Mouse (Mus musculus): ENCODE measurements at regions not wholly inside any gene's neighbourhood (a gene's known extent, or its start where the extent isn't known, plus 50 kb on each side); places are given as distances from the start of the nearest gene placed in this dataset.

DNA sequence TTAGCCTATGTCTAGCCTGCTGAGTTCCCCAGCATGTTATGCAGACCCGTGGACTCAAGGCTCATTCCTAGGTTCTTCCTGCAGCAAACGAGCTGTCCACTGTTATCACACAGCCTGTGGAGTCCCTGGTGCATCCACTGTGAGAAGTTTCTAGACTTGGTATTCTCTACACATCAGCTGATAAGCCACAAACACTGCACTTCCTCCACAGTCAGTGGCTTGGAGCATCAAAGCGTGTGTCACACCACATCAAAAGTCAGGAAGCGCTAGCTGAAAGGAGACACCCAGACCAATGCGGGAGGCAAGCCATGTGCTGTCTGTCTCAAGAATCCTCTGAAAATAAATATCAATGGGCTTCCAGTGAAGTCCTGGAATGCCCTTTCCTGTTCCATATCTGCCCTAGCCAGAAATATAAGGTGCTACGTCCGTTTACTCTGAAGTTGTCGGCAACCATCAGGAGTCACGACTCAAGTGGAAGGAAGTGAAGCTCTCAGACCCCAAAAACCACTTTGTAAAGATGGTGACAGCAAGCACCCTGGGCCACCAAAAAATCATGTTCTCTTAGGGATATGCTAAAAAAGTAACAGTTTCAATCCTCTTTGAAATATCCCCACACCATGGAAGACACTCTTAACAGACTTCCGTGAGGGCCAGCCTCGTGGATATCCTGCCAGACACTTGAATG, 227.7 kb downstream of the Adgrl2 start:
- DNase-seq = peak; percentile 56

DNA sequence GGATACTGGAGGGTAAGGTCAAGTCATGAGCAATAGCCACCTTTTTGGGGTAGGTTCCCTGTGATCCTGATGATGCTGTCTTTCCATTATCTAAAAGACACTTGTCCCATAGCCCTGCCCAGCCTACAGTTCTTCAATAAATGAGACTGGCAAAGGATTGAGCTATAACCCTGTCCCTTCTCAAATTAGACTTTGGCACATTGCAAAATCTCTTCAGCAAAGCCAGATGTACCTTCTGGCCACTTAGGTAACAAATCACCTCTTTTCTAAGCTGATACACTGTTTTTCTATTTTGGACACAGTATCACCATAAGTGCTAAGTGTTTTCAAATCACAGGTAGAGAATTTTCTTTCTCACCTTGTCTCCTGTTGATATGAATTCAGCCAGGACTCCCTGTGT, 228.8 kb downstream of the Adgrl2 start:
- no peak for DNase-seq

DNA sequence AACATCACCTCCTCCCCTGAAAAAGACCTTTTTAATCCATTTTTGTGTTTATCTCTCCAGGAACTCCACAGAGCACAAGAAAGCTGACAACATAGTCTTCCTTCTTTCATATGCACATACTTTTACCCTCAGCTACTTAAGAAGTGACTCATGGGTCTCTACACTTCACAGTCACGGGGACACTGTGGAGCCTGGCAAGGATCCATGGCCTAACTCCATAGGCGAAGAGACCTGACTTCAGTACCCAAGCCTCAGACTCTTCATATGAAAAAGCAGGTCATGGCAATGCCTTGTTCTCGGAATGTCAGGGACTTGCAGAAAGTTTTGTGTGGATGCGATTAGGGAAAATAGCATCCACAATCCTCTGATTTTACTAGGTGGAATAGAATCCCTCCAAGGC, 230.9 kb downstream of the Adgrl2 start:
- DNase-seq = no peak

DNA sequence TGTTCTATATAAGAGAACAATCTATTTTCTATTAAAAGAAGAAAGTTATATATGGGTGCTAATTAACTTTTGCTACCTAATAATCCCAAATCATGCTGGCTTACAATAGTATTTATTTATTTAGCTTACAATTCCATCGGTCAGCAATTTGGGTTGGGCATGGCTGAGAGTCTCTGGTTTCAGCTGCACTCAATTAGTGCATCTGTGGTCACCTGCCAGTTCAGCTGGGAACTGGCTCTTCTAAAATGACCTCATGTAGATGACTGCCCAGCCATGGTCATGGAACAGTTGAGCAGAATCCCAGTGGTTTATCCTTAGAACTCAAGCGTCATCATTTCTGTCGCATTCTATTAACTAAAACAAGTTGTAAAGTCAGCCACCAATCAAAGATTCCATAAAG, 244.1 kb downstream of the Adgrl2 start:
- DNase-seq = no peak

DNA sequence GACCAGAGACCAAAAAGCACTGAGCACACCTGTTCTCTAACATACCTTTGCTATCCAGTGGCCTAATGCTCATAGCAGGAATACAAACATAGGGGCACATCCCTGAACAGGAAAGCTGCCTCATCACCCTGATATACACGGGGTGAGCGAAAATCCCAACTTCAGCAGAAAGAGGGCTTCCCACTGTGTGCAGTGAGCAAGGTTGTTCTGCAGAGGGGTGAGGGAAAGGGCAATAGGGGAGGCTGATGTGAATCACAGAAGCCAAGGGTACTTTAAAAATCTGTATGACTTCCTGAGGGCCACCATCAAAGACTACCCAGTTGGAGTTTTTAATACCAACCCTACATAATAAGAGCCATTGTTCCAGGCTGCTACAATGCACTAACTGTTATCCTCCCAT, 245.7 kb downstream of the Adgrl2 start:
- DNase-seq = no peak

DNA sequence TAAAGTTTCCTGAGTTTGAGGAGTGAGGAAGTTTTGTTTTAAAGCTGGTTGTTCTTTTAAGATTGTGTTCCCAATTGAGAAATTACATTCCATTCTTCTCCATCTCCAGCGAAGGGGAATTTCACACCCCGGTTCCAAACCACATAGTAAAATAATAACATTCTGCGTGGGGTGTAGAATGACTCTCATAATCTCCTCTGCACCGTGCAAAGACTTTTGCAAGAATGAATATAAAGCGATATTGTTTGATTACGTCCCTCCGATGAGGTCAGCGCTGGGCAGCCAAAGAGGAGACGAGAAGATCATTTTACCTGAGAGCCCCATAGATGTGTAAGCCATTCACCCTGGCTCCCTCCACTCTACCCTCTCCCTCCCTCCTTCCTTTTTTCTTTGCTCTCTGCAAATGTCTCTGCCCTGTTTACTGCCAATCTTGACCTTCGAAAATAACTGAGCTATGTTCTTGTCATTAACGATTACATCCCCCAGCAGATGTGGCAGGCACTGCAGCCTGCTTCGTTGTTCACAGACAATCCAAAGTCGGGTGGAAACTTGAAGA, 256.1 kb downstream of the Adgrl2 start:
- DNase-seq = no peak

DNA sequence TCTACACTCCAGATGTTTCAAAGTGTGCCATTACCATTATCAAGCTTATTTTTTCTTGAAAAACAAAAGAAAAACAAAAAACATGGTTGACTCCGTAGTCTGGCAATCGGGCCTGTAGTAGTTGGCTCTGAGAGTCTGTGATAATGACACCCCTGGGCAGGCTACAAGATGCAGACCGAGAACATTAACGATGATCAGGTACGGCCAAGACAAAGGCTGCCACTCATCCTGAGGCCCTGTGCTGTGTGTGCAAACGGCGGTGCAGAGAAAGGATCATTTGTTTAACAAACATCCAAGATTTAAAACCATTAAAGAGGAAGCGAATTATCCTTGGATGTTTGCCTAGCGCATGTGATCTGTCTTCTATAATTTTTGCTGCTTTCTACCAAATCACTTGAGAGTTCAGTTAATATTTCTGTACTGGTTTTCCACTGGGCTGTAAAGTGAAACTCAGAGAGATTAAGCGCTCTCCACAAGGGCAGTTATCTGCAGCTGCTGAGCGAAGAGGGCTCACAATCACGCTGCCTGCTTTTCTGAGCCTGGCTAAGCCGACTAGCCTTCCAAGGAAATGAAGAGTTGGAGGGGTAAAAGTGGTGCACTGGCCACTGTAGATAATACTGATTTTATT, 257.0 kb downstream of the Adgrl2 start:
- DNase-seq = no peak

DNA sequence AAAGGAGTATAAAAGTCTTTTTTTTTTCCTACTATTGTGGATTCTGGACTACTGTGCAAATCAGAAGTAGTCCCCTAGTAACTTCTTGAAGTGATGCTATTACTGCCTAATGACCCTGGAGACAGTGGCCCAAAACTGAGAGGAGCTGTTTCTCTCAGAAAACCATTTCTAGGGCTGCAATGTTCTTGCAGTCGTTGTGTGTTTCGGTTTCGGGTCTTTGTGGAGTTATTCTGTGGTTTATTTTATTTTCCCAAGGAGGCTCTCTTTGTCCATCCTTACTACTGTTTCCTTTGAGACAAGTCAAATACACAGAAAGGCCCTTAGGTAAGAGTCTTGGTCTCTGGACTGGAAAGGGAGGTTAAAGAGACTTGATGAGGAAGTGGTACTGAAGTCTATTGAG, 258.9 kb downstream of the Adgrl2 start:
- no peak for DNase-seq

DNA sequence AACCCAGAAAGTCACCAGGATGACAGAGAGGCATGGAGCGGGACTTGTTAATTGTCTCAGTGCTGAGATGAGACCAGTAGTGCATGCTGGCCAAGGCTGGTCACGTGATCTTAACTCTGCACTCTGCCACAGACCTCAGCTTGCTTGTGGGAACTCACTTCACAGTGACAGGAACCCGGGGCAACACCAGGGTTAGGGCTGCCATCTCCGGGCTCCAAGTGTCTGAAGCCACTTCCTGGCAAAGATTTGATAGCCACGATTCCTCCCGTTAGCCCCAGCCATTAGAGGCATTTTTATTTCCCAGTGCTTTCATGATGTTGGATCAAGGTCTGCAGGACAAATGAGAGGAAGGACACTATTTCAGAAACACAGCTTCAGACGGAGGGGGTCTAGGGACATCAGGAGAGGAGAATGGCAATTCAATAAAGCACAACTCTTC, 261.1 kb downstream of the Adgrl2 start:
- peak; percentile 42 for DNase-seq

DNA sequence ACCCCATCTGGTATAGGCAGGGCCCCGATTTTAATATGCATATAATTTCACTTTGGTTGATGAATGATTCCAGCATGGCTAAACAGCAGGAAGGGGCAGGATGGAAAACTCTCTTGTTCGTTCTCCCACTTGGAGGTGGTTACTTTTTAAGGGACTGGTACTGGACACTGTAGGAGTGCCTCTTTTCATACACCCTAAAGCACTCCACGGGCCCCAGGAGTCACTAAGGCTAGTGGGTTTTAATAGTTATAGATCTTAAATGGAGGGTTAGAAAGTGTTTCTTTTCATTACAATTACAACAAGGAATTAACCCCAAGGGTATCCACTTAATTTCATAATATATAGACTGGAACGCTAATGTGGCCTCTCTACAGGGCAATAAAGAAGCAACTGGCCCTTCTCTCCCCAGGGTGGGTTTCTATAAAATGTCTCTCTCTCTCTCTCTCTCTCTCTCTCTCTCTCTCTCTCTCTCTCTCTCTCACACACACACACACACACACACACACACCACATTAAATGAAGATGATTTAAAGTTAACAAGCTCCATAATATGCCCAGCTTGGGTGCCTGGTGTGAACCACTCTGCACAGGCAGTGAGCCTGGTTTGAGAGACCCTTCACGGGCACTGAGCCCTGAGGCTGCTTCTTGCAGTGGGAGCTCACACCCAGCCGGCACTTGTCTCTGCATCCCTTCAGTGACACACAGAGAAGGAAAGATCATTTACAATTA, 261.7 kb downstream of the Adgrl2 start:
- no peak for DNase-seq

DNA sequence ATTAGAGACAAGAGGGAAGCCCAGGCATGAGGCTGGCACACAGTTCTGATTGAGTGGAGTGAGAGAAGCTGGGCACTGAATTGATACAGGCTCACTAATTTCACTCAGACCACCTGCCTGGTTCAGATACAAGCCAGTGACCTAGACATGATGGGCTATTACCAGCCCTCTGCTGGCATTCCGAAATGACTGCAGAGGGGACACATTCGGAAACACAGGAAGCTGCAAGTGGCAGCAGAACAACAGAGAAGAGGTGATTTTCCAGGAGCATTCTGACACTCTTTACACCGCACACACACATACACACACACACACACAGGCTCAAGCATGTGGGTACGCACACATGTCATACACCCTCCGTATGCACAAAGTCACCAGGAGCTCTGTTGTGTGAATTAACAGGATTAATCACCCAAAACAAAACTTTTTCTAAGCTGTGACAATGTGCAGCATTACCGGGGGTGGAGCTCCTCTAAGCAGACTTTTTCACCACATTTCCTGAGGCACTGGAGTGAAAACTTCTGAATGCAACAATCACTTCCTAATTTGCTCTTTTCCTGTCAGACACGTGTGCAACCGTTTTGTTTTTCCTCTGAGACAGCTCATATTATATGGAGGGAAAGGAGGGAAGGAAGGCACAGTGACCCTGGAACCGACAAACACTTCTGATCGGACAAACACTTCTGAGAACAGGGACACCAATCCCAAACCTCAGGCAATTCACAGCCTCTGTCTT, 263.6 kb downstream of the Adgrl2 start:
- no peak for DNase-seq

DNA sequence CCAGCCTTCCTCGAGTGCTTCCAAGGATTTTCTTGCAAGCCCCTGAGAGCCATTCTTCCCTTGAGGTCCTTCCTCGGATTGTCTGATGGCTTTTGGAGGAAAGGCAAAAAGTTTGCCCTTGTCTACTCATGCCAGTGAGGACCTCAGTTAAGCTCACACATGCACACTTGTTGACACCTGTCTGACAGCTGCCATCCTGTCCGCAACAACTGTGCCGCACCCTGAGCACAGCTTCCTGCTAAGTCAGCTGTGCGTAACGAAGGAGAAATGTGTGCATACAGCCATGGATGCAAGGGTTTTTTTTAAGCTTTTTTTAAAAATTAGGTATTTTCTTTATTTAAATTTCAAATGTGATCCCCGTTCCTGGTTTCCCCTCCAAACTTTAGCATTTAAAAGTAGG, 293.8 kb downstream of the Adgrl2 start:
- no peak for DNase-seq

DNA sequence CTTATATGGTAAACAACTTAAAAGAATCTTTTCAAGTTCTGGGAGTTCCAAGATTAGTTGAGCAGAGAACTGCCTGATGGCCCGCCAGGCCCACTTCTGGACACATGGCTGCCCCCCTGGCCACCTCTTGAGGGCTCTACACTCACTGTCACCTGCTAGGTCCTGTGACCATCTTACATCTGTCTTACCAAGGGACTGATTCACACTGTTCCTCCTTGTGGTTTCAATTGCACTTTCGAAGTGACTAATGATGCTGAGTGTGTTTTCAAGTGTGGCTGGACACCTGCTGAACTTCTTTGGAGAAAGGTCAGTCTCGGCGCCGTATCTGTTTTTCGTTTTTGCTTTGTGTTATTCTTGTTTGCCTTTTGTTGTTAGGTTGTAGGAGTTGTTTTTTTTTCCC, 294.9 kb downstream of the Adgrl2 start:
- DNase-seq = no peak

DNA sequence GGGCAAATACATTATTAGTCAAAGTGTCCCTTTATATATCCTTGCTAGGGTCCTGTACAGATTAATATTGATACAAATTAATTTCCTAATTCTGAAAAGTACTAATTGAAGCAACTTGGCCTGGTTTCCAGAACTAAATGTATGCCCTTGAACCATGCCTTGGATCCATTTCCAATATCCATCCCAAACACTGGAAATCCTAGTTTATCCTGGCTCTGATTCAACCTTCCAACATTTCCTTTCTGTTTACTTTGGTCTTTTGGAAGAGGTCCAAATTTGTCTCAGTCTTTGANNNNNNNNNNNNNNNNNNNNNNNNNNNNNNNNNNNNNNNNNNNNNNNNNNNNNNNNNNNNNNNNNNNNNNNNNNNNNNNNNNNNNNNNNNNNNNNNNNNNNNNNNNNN, 307.2 kb downstream of the Adgrl2 start:
- DNase-seq = peak; percentile 4

DNA sequence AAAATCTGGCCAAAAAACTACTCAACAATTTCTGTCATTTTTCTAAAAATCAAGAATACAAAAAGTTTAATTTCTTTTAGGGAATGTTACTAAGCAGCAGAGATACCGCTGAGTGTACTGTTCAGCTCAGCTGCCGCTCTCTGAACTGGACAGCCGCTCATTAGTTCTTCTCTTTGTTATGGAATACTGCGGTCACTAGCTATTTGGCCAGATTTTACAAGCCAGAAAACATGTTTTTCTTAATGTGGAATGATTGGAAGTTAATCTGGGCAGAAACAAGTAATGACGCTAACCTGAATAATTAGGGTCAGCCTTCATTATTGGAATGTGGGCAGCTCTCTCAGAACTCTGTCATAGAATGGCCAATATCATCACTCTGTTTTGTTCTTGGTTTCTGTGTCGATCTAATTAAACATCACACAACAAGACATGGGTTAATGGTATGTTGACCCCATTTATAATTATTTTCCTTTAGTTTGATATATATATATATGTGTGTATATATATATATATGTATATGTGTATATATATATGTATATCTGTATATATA, 307.8 kb downstream of the Adgrl2 start:
- peak; percentile 5 for DNase-seq

DNA sequence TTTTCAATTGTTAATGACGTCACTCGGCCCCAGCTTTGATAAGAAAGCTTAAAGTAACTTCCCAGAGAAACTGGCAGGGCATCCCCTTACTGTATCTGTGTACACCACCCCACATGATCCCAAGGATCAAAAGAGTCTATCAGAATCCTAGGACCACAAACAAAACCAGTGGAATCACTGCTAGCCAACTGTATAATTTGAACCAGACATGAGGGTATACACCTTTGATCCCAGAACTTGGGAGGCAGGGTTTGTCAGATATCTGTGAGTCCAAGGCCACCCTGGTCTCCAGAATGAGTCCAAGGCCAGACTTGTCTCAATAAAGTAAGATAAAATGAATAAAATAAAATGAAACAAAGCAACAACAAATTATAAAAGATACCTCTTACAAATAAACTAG, 309.2 kb downstream of the Adgrl2 start:
- DNase-seq = no peak

DNA sequence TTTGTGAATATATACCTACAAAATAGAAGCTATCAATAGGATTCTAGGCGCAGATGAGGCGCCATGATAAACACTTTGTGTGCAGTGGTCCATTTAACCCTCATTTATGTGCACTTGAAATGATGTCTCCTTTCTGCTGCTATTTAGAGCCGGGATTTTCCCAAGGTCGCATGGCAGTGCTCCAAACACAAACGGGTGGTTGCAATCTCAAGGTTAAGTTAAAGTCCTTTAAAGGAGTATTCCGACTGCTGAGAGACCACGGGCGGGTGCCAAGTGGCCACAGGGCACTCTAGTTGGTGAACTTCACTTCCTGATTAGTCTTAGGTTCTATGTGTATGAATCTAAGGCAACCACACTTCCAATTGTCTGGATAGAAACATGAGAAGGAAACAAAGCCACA, 309.6 kb downstream of the Adgrl2 start:
- DNase-seq = no peak

DNA sequence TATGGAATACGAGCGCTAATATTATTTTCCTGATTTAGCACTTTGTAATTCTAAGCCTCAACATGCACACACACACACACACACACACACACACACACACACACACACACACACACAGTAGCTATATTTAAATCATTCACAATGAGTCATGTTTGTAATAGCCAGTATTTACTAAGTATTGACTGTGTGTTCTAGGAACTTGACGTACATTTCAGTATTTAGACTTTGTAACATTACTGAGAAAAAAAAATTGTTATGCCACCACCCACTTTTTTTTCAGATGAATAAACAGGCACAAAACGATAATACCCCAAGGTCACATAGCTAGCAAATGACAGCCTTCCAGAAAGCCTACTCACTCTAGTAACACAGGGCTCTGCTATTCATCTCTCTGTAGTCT, 310.3 kb downstream of the Adgrl2 start:
- no peak for DNase-seq

DNA sequence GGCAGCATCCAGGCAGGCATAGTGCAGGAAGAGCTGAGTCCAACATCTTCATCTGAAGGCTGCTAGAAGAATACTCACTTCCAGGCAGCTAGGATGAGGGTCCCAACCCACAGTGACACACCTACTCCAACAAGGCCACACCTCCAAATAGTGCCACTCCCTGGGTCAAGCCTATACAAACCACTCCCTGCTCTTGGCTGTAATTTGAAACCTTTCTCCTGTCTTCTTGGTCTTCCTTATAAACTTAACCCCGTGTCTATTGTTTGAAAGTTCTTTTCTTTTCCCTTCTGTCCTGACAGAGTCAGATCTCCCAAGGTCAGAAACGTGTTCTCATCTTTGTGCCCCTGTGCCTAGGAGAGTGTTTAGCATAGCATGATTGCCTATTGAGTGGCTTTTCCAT, 311.2 kb downstream of the Adgrl2 start:
- no peak for DNase-seq

DNA sequence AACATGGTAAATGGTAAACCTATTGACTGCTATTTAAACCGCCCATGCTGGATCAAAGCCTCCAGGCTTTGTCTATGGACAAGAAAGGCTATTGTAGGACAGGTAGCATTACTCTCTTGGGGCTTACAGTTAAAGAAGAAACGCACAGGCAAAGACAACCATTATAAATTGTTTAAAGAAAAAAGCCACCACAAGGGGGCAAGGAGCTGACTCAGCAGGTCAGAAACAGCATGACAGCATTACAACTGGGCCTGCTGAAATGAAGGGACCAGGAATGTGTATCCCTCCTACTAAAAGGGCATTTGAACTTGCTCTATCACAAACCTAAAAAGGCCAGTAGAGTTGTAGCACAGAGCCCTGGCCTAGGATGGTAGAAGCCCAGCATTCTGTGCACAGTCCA, 314.3 kb downstream of the Adgrl2 start:
- peak; percentile 7 for DNase-seq

DNA sequence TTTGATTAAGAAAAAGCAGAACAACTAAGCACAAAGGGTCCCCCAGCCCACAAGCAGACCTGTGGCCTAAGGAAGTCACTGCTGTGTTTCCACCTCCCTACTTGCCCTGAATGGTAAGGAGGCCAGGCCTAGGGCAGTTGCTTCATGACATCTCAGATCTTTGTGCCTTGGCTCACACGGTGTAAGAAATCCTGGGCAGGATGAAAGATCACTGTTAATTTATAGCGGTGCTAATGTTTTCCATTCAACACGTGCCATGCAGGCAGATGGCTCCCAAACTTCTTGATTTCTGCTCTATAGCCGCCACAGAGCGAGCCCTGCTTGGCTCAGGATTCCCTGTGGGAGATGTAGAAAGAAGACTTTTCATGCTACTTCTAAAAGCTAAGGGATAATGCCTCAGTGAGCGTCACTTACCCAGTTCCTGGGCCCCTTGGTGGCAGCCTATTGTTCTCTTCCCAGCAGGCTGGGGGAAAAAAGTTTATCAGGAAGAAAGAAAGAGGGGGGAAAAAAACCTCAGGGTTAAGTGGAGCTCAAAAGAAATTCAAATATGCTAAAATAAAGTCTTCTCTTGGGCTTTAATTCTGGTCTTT, 327.4 kb downstream of the Adgrl2 start:
- no peak for DNase-seq

DNA sequence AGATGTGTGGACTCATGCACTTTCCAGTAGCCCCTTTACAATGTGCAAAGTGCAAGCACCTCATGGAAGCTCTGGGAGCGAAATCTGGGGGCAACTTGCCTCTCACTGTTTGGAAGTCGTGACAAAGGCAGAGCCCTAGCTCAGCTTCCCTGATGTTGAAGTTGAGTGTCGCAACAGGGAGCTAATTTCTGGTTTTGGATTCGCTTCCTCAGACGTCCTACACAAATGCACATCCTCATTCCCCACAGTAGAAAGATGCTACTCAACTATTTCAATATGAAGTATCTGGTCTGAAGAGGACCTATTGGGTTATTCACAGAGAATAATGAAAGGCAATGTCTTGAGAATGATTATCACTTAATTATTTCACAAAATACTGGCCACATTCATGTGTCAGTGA, 331.3 kb downstream of the Adgrl2 start:
- DNase-seq = no peak

DNA sequence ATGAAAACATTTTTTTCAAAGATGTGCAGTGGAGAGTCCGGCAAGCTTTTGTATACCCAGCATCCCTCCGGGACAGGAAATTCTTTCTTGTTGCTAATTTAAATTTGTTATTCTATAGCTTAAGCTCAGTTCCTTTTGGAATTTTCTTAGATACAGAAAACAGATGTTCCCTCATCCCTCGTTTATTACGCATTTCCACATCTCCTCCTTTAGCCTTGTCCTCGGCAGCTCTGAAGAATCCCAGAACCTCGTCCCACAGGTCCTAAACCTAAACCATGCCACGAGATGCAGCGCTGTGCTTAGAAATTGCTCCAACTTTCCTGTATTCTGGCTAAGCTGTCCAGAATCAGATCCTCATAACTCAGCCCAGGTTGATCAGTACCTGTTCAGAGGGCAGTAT, 332.0 kb downstream of the Adgrl2 start:
- no peak for DNase-seq

All from lung, postnatal 10 days (tissue).